Mouse (Mus musculus): ENCODE measurements at regions not wholly inside any gene's neighbourhood (a gene's known extent, or its start where the extent isn't known, plus 50 kb on each side); places are given as distances from the start of the nearest gene placed in this dataset.

GRCm38 (mm10) chr10:126349076-126349475 is 383.1 kb downstream of the Lrig3 start:
- H3K9me3 ChIP-seq (ENCODE audit: control insufficient read depth, low read length) = 0 out of 2 replicates have a peak, but pooled peaks cover 2% of the 10 kb centered on the region
- H3K9ac ChIP-seq (ENCODE audit: low read length) = no peak overlapping the region
- no peaks in the 10 kb centered on the region for H3K36me3 ChIP-seq (ENCODE audit: control insufficient read depth, insufficient read depth, low read length)
- no peak overlapping the region for H3K4me2 ChIP-seq (ENCODE audit: low read length)
- ATAC-seq (ENCODE audit: insufficient number of reproducible peaks, insufficient read depth, low FRiP score, low read depth) = no peak
- no peak overlapping the region for H3K27ac ChIP-seq (replicated peaks in 1 of 2; ENCODE audit: control insufficient read depth in 1 of 2, insufficient read depth in 1 of 2, low read depth in 2 of 2, low read length in 2 of 2)
- no peak overlapping the region for H3K4me3 ChIP-seq (ENCODE audit: control insufficient read depth in 1 of 2, insufficient read depth in 1 of 2, low read depth in 1 of 2, low read length in 2 of 2)
- H3K27me3 ChIP-seq (ENCODE audit: control insufficient read depth, insufficient read depth, low read length) = no peaks in the 10 kb centered on the region
- 71% methylated on average over 11 of the region's 11 CpGs for WGBS
- H3K4me1 ChIP-seq (ENCODE audit: control insufficient read depth in 2 of 2, insufficient read depth in 2 of 2, low read length in 2 of 2) = no peaks in the 10 kb centered on the region

- Histone ChIP-seq H3K4me1 (ENCODE audit: control insufficient read depth in 2 of 2, insufficient read depth in 2 of 2, low read length in 2 of 2) (no peaks in the 10 kb centered on the region), H3K9me3 (ENCODE audit: control insufficient read depth, low read length) (peaks cover 6% of the 10 kb centered on the region; the same call in 1 of the 2 replicates), H3K4me2 (ENCODE audit: low read length) (no peak overlapping the region), H3K27me3 (ENCODE audit: control insufficient read depth, insufficient read depth, low read length) (no peaks in the 10 kb centered on the region), H3K9ac (ENCODE audit: low read length) (no peak overlapping the region), H3K4me3 (ENCODE audit: control insufficient read depth in 1 of 2, insufficient read depth in 1 of 2, low read depth in 1 of 2, low read length in 2 of 2) (no peak overlapping the region), H3K27ac (replicated peaks in 1 of 2; ENCODE audit: control insufficient read depth in 1 of 2, insufficient read depth in 1 of 2, low read depth in 2 of 2, low read length in 2 of 2) (no peak overlapping the region), H3K36me3 (ENCODE audit: control insufficient read depth, insufficient read depth, low read length) (no peaks in the 10 kb centered on the region)
- no peak for ATAC-seq (ENCODE audit: insufficient number of reproducible peaks, insufficient read depth, low FRiP score, low read depth)
- WGBS = 66% methylated on average over 4 of the region's 4 CpGs
Measured at GRCm38 (mm10) chr10:126337426-126337825, 371.5 kb downstream of the Lrig3 start.

- Histone ChIP-seq H3K36me3 (ENCODE audit: control insufficient read depth, insufficient read depth, low read length) (no peaks in the 10 kb centered on the region), H3K27ac (replicated peaks in 1 of 2; ENCODE audit: control insufficient read depth in 1 of 2, insufficient read depth in 1 of 2, low read depth in 2 of 2, low read length in 2 of 2) (no peak overlapping the region), H3K9me3 (ENCODE audit: control insufficient read depth, low read length) (no peaks in the 10 kb centered on the region), H3K4me1 (ENCODE audit: control insufficient read depth in 2 of 2, insufficient read depth in 2 of 2, low read length in 2 of 2) (no peaks in the 10 kb centered on the region), H3K4me3 (ENCODE audit: control insufficient read depth in 1 of 2, insufficient read depth in 1 of 2, low read depth in 1 of 2, low read length in 2 of 2) (no peak overlapping the region), H3K27me3 (ENCODE audit: control insufficient read depth, insufficient read depth, low read length) (no peaks in the 10 kb centered on the region), H3K4me2 (ENCODE audit: low read length) (no peak overlapping the region), H3K9ac (ENCODE audit: low read length) (no peak overlapping the region)
- ATAC-seq (ENCODE audit: insufficient number of reproducible peaks, insufficient read depth, low FRiP score, low read depth) = no peak
- WGBS = 81% methylated on average over 5 of the region's 5 CpGs
Measured at GRCm38 (mm10) chr10:126333786-126334185, 367.8 kb downstream of the Lrig3 start.

- ATAC-seq (ENCODE audit: insufficient number of reproducible peaks, insufficient read depth, low FRiP score, low read depth) = peak; percentile 85
- H3K9me3 ChIP-seq (ENCODE audit: control insufficient read depth, low read length) = no peaks in the 10 kb centered on the region
- no peaks in the 10 kb centered on the region for H3K27me3 ChIP-seq (ENCODE audit: control insufficient read depth, insufficient read depth, low read length)
- H3K4me3 ChIP-seq (ENCODE audit: control insufficient read depth in 1 of 2, insufficient read depth in 1 of 2, low read depth in 1 of 2, low read length in 2 of 2) = no peak overlapping the region
- no peaks in the 10 kb centered on the region for H3K4me1 ChIP-seq (ENCODE audit: control insufficient read depth in 2 of 2, insufficient read depth in 2 of 2, low read length in 2 of 2)
- 9% methylated on average over 17 of the region's 17 CpGs for WGBS
- H3K36me3 ChIP-seq (ENCODE audit: control insufficient read depth, insufficient read depth, low read length) = no peaks in the 10 kb centered on the region
- peak overlapping the region; percentile 34 for H3K4me2 ChIP-seq (ENCODE audit: low read length)
- peak overlapping the region; percentile 27; the same call in 1 of the 2 replicates for H3K9ac ChIP-seq (ENCODE audit: low read length)
- no peak overlapping the region for H3K27ac ChIP-seq (replicated peaks in 1 of 2; ENCODE audit: control insufficient read depth in 1 of 2, insufficient read depth in 1 of 2, low read depth in 2 of 2, low read length in 2 of 2)
Measured at GRCm38 (mm10) chr10:126330305-126330969, 364.5 kb downstream of the Lrig3 start.

GRCm38 (mm10) chr10:126320831-126321230 is 354.9 kb downstream of the Lrig3 start:
- Histone ChIP-seq H3K27me3 (ENCODE audit: control insufficient read depth, insufficient read depth, low read length) (no peaks in the 10 kb centered on the region), H3K9ac (ENCODE audit: low read length) (no peak overlapping the region), H3K27ac (replicated peaks in 1 of 2; ENCODE audit: control insufficient read depth in 1 of 2, insufficient read depth in 1 of 2, low read depth in 2 of 2, low read length in 2 of 2) (no peak overlapping the region), H3K4me2 (ENCODE audit: low read length) (no peak overlapping the region), H3K4me3 (ENCODE audit: control insufficient read depth in 1 of 2, insufficient read depth in 1 of 2, low read depth in 1 of 2, low read length in 2 of 2) (no peak overlapping the region), H3K9me3 (ENCODE audit: control insufficient read depth, low read length) (no peaks in the 10 kb centered on the region), H3K4me1 (ENCODE audit: control insufficient read depth in 2 of 2, insufficient read depth in 2 of 2, low read length in 2 of 2) (peaks cover 0 to 2% of the 10 kb centered on the region in 2 experiments; a peak in 1 of 4 replicates), H3K36me3 (ENCODE audit: control insufficient read depth, insufficient read depth, low read length) (no peaks in the 10 kb centered on the region)
- 80% methylated on average over 9 of the region's 9 CpGs for WGBS
- ATAC-seq (ENCODE audit: insufficient number of reproducible peaks, insufficient read depth, low FRiP score, low read depth) = no peak

- Histone ChIP-seq H3K9ac (ENCODE audit: low read length) (no peak overlapping the region), H3K9me3 (ENCODE audit: control insufficient read depth, low read length) (no peaks in the 10 kb centered on the region), H3K27ac (replicated peaks in 1 of 2; ENCODE audit: control insufficient read depth in 1 of 2, insufficient read depth in 1 of 2, low read depth in 2 of 2, low read length in 2 of 2) (no peak overlapping the region), H3K27me3 (ENCODE audit: control insufficient read depth, insufficient read depth, low read length) (no peaks in the 10 kb centered on the region), H3K4me2 (ENCODE audit: low read length) (no peak overlapping the region), H3K36me3 (ENCODE audit: control insufficient read depth, insufficient read depth, low read length) (no peaks in the 10 kb centered on the region), H3K4me1 (ENCODE audit: control insufficient read depth in 2 of 2, insufficient read depth in 2 of 2, low read length in 2 of 2) (peaks cover 0 to 2% of the 10 kb centered on the region in 2 experiments; a peak in 1 of 4 replicates), H3K4me3 (ENCODE audit: control insufficient read depth in 1 of 2, insufficient read depth in 1 of 2, low read depth in 1 of 2, low read length in 2 of 2) (no peak overlapping the region)
- ATAC-seq (ENCODE audit: insufficient number of reproducible peaks, insufficient read depth, low FRiP score, low read depth) = no peak
- 35% methylated on average over 10 of the region's 10 CpGs for WGBS
Measured at GRCm38 (mm10) chr10:126319795-126320194, 353.8 kb downstream of the Lrig3 start.

- no peak for ATAC-seq (ENCODE audit: insufficient number of reproducible peaks, insufficient read depth, low FRiP score, low read depth)
- Histone ChIP-seq H3K9ac (ENCODE audit: low read length) (no peak overlapping the region), H3K4me1 (ENCODE audit: control insufficient read depth in 2 of 2, insufficient read depth in 2 of 2, low read length in 2 of 2) (no peaks in the 10 kb centered on the region), H3K4me3 (ENCODE audit: control insufficient read depth in 1 of 2, insufficient read depth in 1 of 2, low read depth in 1 of 2, low read length in 2 of 2) (no peak overlapping the region), H3K27me3 (ENCODE audit: control insufficient read depth, insufficient read depth, low read length) (no peaks in the 10 kb centered on the region), H3K36me3 (ENCODE audit: control insufficient read depth, insufficient read depth, low read length) (no peaks in the 10 kb centered on the region), H3K4me2 (ENCODE audit: low read length) (no peak overlapping the region), H3K9me3 (ENCODE audit: control insufficient read depth, low read length) (no peaks in the 10 kb centered on the region), H3K27ac (replicated peaks in 1 of 2; ENCODE audit: control insufficient read depth in 1 of 2, insufficient read depth in 1 of 2, low read depth in 2 of 2, low read length in 2 of 2) (no peak overlapping the region)
- 77% methylated on average over 1 of the region's 1 CpGs for WGBS
Measured at GRCm38 (mm10) chr10:126299962-126300361, 334.0 kb downstream of the Lrig3 start.

GRCm38 (mm10) chr10:126298211-126298610 is 332.2 kb downstream of the Lrig3 start:
- 53% methylated on average over 6 of the region's 6 CpGs for WGBS
- H3K9ac ChIP-seq (ENCODE audit: low read length) = no peak overlapping the region
- no peaks in the 10 kb centered on the region for H3K36me3 ChIP-seq (ENCODE audit: control insufficient read depth, insufficient read depth, low read length)
- H3K4me1 ChIP-seq (ENCODE audit: control insufficient read depth in 2 of 2, insufficient read depth in 2 of 2, low read length in 2 of 2) = no peaks in the 10 kb centered on the region
- H3K9me3 ChIP-seq (ENCODE audit: control insufficient read depth, low read length) = no peaks in the 10 kb centered on the region
- ATAC-seq (ENCODE audit: insufficient number of reproducible peaks, insufficient read depth, low FRiP score, low read depth) = no peak
- H3K4me2 ChIP-seq (ENCODE audit: low read length) = no peak overlapping the region
- no peaks in the 10 kb centered on the region for H3K27me3 ChIP-seq (ENCODE audit: control insufficient read depth, insufficient read depth, low read length)
- no peak overlapping the region for H3K4me3 ChIP-seq (ENCODE audit: control insufficient read depth in 1 of 2, insufficient read depth in 1 of 2, low read depth in 1 of 2, low read length in 2 of 2)
- H3K27ac ChIP-seq (replicated peaks in 1 of 2; ENCODE audit: control insufficient read depth in 1 of 2, insufficient read depth in 1 of 2, low read depth in 2 of 2, low read length in 2 of 2) = no peak overlapping the region

All from heart, embryonic 14.5 days (tissue).